In the genomic region with DNA sequence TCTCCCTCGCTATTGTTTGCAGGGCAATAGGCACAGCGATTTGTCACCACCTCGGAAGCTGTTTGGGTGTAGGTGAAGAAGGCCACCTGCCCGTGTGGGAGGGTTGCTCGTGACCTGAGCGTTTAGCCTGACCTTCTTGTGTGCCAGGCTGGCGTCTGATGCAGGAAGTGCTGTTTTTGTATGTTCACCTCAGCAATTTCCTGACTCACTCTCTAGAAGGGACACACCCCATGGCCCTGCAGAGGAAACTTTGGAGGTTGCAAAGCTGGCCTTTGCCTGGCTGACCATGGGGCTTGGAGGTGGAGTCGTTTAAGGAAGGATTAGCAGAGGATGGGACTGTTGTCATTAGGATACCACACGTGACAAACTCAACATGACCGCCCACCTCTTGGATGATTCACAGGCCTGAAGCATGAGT, we compare ENCODE assay signal across 8 mouse cellular contexts. TPM values are rescaled to one million over a fixed set of nuclear protein-coding genes. Genes with fewer than 3 reads are reported as not detected.
DNase-seq lines count a peak whose midpoint lies in the region; ATAC-seq lines count a peak whose summit lies in the region.

No protein-coding gene starts in this region.

- peak; percentile 28; the same call in 1 of the 2 replicates for ATAC-seq in neutrophil, adult 5-6 weeks (ENCODE audit: extremely low read depth, insufficient number of reproducible peaks, low FRiP score, poor library complexity, severe bottlenecking)
- no peak for ATAC-seq in forebrain, embryonic 16.5 days
- ATAC-seq in hindbrain, embryonic 13.5 days (ENCODE audit: low FRiP score), result no peak

- peak; percentile 31 to 53 for DNase-seq in heart, adult 9 months (ENCODE audit: low spot score in 2 of 2)
- no peak for DNase-seq in heart, adult 8-10 months (ENCODE audit: low spot score)
- DNase-seq in adrenal gland, postnatal 14 days, result peak; percentile 75
- DNase-seq in large intestine, adult 2 months (ENCODE audit: low read depth, low spot score), result peak; percentile 64
- no peak for DNase-seq in cerebellum, adult 18-20 months

- H3K27ac ChIP-seq in forebrain, embryonic 16.5 days (ENCODE audit: low read length), result no peak overlapping the region
- H3K27ac ChIP-seq in hindbrain, embryonic 13.5 days, result no peak overlapping the region

- no peaks in the 10 kb centered on the region for H3K27me3 ChIP-seq in forebrain, embryonic 16.5 days (replicated peaks; ENCODE audit: control insufficient read depth, insufficient read depth, low read length)
- no peaks in the 10 kb centered on the region for H3K27me3 ChIP-seq in hindbrain, embryonic 13.5 days

- no peaks in the 10 kb centered on the region for H3K36me3 ChIP-seq in forebrain, embryonic 16.5 days (ENCODE audit: control insufficient read depth, insufficient read depth)
- H3K36me3 ChIP-seq in hindbrain, embryonic 13.5 days, result no peaks in the 10 kb centered on the region

- no peak overlapping the region for H3K4me2 ChIP-seq in forebrain, embryonic 16.5 days (ENCODE audit: low read length)
- no peak overlapping the region for H3K4me2 ChIP-seq in hindbrain, embryonic 13.5 days

- H3K4me1 ChIP-seq in forebrain, embryonic 16.5 days (replicated peaks; ENCODE audit: control insufficient read depth, insufficient read depth, low read length), result no peaks in the 10 kb centered on the region
- peaks cover 8% of the 10 kb centered on the region; the same call in 1 of the 2 replicates for H3K4me1 ChIP-seq in hindbrain, embryonic 13.5 days (replicated peaks)

- H3K9me3 ChIP-seq in forebrain, embryonic 16.5 days (ENCODE audit: control insufficient read depth, low read length), result no peaks in the 10 kb centered on the region
- H3K9me3 ChIP-seq in hindbrain, embryonic 13.5 days, result no peaks in the 10 kb centered on the region

- 11% methylated on average over 10 of the region's 10 CpGs for WGBS in large intestine, adult 2 months
- WGBS in forebrain, embryonic 16.5 days, result 46% methylated on average over 10 of the region's 10 CpGs
- WGBS in hindbrain, embryonic 13.5 days, result 37% methylated on average over 10 of the region's 10 CpGs

- no peak overlapping the region for H3K4me3 ChIP-seq in forebrain, embryonic 16.5 days (replicated peaks; ENCODE audit: low read length)
- no peak overlapping the region for H3K4me3 ChIP-seq in hindbrain, embryonic 13.5 days

- no peak overlapping the region for H3K9ac ChIP-seq in forebrain, embryonic 16.5 days (replicated peaks; ENCODE audit: low read depth, low read length)
- H3K9ac ChIP-seq in hindbrain, embryonic 13.5 days, result no peak overlapping the region

RNA-seq across cellular contexts. Expression of a gene that starts 18.9 kb away (rescaled TPM):
- total RNA-seq in heart, adult 8-10 months (2022), result 10 to 100 TPM; 87.5 to 93.5 (median 89.2) TPM
- total RNA-seq in adrenal gland, postnatal 14 days (2021), result 137 and 139 TPM in 2 replicates
- 16.0 and 25.6 TPM in 2 replicates for polyA plus RNA-seq in large intestine, adult 2 months (2012; rRNA removed)
- total RNA-seq in neutrophil, adult 5-6 weeks (2017), result 206 and 210 TPM in 2 replicates
- 30.7 and 32.0 TPM in 2 replicates for polyA plus RNA-seq in forebrain, embryonic 16.5 days (2015; fragmentation: Nextera tagmentation; extraction: Ambion mirVana)
- 45.9 and 46.0 TPM in 2 replicates for polyA plus RNA-seq in hindbrain, embryonic 13.5 days (2015; fragmentation: Nextera tagmentation; extraction: Ambion mirVana)

Comparison
In these comparisons a context has a peak if more than half of its experiments do, and no peak if none do; other contexts are left out.
1. DNase-seq: peak in heart, adult 9 months (2 of 2), adrenal gland, postnatal 14 days (single experiment) and large intestine, adult 2 months (single experiment); none in heart, adult 8-10 months (single experiment) and cerebellum, adult 18-20 months (0 of 2).